In the genomic region with DNA sequence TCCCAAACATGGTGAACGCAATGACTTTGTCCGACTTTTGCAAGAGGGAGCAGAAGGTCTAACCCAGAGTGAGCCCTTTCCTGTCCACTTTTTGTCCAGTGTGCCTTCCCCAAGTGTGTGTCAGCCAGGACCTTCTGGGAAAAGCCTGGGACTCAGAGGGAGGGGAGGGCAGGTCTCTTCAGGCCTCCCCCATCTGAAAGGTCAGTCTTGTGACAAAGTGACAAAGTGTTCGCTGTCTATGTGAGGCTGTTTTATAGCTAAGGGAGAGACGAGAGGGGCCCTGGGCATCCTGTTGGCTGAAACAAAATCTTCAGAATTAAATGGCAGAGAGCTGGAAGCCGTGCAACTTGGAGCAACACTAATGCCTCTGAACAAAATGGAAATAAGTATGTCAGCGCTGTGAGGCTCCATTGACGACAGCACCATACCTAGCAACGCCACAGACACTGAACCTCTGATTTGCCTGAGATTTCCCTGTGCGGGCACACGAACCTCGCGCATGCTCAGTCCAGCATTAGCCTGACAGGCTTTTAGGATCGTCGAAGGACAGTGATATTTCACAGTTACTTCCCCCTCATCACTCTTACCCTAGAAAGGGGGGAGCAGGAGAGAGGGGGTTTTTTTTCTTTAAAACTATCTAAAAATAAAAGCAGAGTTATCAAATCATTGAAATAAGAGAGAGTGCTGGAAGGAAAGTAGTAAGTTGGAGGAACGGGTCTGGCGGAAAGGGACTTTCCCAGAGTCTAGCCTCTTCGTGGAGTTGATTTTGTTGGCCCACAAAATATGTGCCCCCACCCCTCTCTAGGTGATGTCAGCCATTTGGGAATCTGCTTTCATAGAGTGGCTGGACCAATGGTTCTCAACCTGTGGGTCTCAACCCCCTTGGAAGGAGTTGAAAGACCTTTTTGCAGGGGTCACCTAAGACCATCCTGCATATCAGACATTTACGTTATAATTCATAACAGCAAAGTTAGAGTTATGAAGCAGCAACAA, we compare ENCODE assay signal across 10 mouse cellular contexts.
DNase-seq lines count a peak whose midpoint lies in the region; ATAC-seq and TF ChIP-seq lines count a peak whose summit lies in the region.
"Had no signal": no experiment of that assay in that cellular context is flagged by ENCODE, and none has a peak within 500 bp of the region (broad histone marks: within the 10 kb centered on the region; RNA-seq: fewer than 3 reads in every experiment).

No protein-coding gene starts in this region.

- H3K27me3 ChIP-seq in heart, postnatal 0 days (ENCODE audit: control insufficient read depth, insufficient read depth, low read length), result no peaks in the 10 kb centered on the region
- H3K27me3 ChIP-seq in neural tube, embryonic 14.5 days (ENCODE audit: control insufficient read depth, insufficient read depth, low read length), result no peaks in the 10 kb centered on the region
- H3K27me3 ChIP-seq: megakaryocyte, embryonic 14.5 days had no signal

- no peak overlapping the region for H3K9ac ChIP-seq in heart, postnatal 0 days (replicated peaks; ENCODE audit: low read depth, low read length)
- H3K9ac ChIP-seq in neural tube, embryonic 14.5 days (replicated peaks; ENCODE audit: low read depth, low read length), result no peak overlapping the region

- no peak for ATAC-seq in heart, postnatal 0 days (ENCODE audit: insufficient read depth, low read depth)
- ATAC-seq in neural tube, embryonic 14.5 days (ENCODE audit: low read depth), result 0 out of 2 replicates have a peak, but pooled peaks have one; percentile 28

- no peak for TF ChIP-seq CTCF in layer of hippocampus, adult 2 months (conservative IDR thresholded peaks at IDR 0.05)
- no peak for TF ChIP-seq CTCF in heart, postnatal 0 days (IDR thresholded peaks at IDR 0.05; ENCODE audit: low read depth)

- TF ChIP-seq EP300 in heart, postnatal 0 days (IDR thresholded peaks at IDR 0.05; ENCODE audit: low read depth), result no peak

- H3K4me2 ChIP-seq in heart, postnatal 0 days (ENCODE audit: low read depth, low read length), result no peak overlapping the region
- H3K4me2 ChIP-seq in neural tube, embryonic 14.5 days (ENCODE audit: low read depth, low read length), result no peak overlapping the region

- peaks cover 38% of the 10 kb centered on the region for H3K4me1 ChIP-seq in heart, postnatal 0 days (ENCODE audit: control insufficient read depth, insufficient read depth)
- H3K4me1 ChIP-seq in neural tube, embryonic 14.5 days (ENCODE audit: control insufficient read depth, insufficient read depth, low read length), result 0 out of 2 replicates have a peak, but pooled peaks cover 6% of the 10 kb centered on the region

- no peak overlapping the region; the same call in 1 of the 2 replicates for H3K4me3 ChIP-seq in layer of hippocampus, adult 2 months
- no peak overlapping the region for H3K4me3 ChIP-seq in heart, postnatal 0 days (ENCODE audit: low read depth, low read length)
- no peak overlapping the region for H3K4me3 ChIP-seq in neural tube, embryonic 14.5 days (ENCODE audit: low read depth, low read length)

- peak; percentile 63 for DNase-seq in adrenal gland, adult 2 months
- DNase-seq in adrenal gland, postnatal 14 days, result no peak
- DNase-seq in layer of hippocampus, adult 2 months (ENCODE audit: low spot score in 2 of 2), result no peak
- no peak for DNase-seq in layer of hippocampus, adult 11-12 months (ENCODE audit: low spot score)
- no peak for DNase-seq in heart, postnatal 0 days (ENCODE audit: low spot score)
- no peak for DNase-seq in embryo, embryonic 11 days
- DNase-seq in thymus, postnatal 10 days (ENCODE audit: low spot score in 2 of 2), result no peak
- DNase-seq: layer of hippocampus, postnatal 36 days had no signal

- no peaks in the 10 kb centered on the region; the same call in 1 of the 2 replicates for H3K36me3 ChIP-seq in heart, postnatal 0 days (replicated peaks; ENCODE audit: control insufficient read depth, insufficient read depth, low read length)
- H3K36me3 ChIP-seq in neural tube, embryonic 14.5 days (ENCODE audit: control insufficient read depth, insufficient read depth, low read length), result no peaks in the 10 kb centered on the region

- no peaks in the 10 kb centered on the region for H3K9me3 ChIP-seq in heart, postnatal 0 days (replicated peaks; ENCODE audit: control insufficient read depth, low read length)
- no peaks in the 10 kb centered on the region for H3K9me3 ChIP-seq in neural tube, embryonic 14.5 days (ENCODE audit: control insufficient read depth, low read length)
- H3K9me3 ChIP-seq: megakaryocyte, embryonic 14.5 days had no signal

- WGBS in heart, postnatal 0 days, result 66% methylated on average over 18 of the region's 18 CpGs
- 67% methylated on average over 18 of the region's 18 CpGs for WGBS in neural tube, embryonic 14.5 days

- H3K27ac ChIP-seq in layer of hippocampus, adult 2 months, result peak overlapping the region; percentile 71
- peak overlapping the region; percentile 61 for H3K27ac ChIP-seq in heart, postnatal 0 days (ENCODE audit: low read depth)
- H3K27ac ChIP-seq in neural tube, embryonic 14.5 days (ENCODE audit: low read depth, low read length), result no peak overlapping the region
